Mouse (Mus musculus): ENCODE measurements around the gene Dbndd2. TPM values are rescaled to one million over a fixed set of nuclear protein-coding genes. Genes with fewer than 3 reads are reported as not detected.

Dbndd2 gene
- polyA plus RNA-seq, 1 experiment from 2014 or later, result 12.0 TPM

DNA sequence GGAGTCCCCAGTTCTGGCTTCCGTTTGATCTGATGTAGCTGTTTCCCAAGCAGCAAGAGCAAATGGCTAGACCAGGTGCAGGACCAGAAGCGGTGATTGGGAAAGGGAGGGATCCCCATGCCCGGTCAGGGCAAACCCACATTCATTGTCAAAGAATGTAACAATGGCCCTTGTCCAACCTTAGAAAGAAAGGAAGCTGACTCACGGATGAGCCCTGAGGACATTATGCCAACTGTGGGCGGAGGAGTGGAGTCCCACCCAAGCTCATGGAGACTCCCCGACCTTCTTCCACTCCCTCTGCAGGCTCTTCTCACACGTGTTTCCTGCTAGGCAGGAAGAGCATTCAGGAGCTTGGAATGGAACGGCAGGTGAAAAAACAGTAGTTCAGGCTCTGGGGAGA is 27.5 kb downstream of the Dbndd2 start:
- Histone ChIP-seq H3K4me3 (no peak overlapping the region), H3K4me2 (no peak overlapping the region), H3K27ac (no peak overlapping the region), H3K27me3 (no peaks in the 10 kb centered on the region), H3K4me1 (replicated peaks) (no peaks in the 10 kb centered on the region), H3K9me3 (no peaks in the 10 kb centered on the region), H3K9ac (no peak overlapping the region), H3K36me3 (peaks cover 6% of the 10 kb centered on the region)
- no peak for ATAC-seq (ENCODE audit: low FRiP score)
- 78% methylated on average over 8 of the region's 8 CpGs for WGBS

DNA sequence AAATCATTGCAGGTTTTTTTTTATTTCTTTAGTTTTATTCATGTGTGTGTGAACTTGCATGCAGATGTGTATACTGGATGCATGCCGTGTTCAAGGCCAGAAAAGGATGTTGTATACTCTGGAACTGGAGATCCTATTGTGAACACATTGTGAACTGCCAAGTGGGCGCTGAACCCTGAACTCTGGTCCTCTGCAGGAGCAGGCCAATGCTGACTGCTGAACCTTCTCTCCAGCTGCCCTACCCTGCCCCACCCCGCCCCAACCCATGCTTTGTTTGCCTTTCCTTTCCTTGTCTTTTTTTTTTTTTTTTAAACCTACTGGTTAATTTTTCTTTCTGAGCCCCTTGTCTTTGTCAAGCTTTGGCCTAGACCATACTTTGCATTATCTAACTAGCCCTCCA is 29.0 kb downstream of the Dbndd2 start:
- H3K9me3 ChIP-seq, result no peaks in the 10 kb centered on the region
- no peak overlapping the region for H3K27ac ChIP-seq
- H3K27me3 ChIP-seq, result no peaks in the 10 kb centered on the region
- H3K4me1 ChIP-seq (replicated peaks), result no peaks in the 10 kb centered on the region
- no peak overlapping the region for H3K9ac ChIP-seq
- 83% methylated on average over 3 of the region's 3 CpGs for WGBS
- no peaks in the 10 kb centered on the region for H3K36me3 ChIP-seq
- H3K4me2 ChIP-seq, result no peak overlapping the region
- no peak overlapping the region for H3K4me3 ChIP-seq
- ATAC-seq (ENCODE audit: low FRiP score), result no peak

DNA sequence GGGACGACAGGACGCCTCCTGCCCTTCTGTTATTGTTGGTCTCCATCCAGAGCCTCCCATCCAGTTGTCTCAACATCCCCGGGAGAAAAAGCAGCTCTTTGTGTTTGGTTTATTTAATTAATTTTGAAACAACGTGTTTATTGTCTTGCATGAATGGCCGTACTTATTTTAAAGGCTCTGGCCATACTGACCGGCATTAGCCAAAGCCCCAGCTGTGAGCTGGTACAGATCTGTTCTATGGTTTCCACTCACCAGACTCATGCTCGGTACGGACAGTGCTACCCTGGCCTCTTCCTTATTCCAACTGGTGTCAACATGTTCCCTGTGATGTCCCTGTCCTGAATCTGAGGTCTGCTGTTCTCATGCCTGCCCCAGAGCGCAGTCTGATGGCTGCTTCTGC is 30.0 kb downstream of the Dbndd2 start:
- Histone ChIP-seq H3K27ac (no peak overlapping the region), H3K27me3 (no peaks in the 10 kb centered on the region; the same call in 1 of the 2 replicates), H3K4me2 (no peak overlapping the region), H3K4me1 (replicated peaks) (no peaks in the 10 kb centered on the region), H3K36me3 (no peaks in the 10 kb centered on the region), H3K9ac (no peak overlapping the region), H3K9me3 (no peaks in the 10 kb centered on the region), H3K4me3 (no peak overlapping the region)
- no peak for ATAC-seq (ENCODE audit: low FRiP score)
- WGBS, result 79% methylated on average over 9 of the region's 9 CpGs

GRCm38 (mm10) chr2:164516592-164516991 is 30.7 kb downstream of the Dbndd2 start:
- WGBS, result 90% methylated on average over 11 of the region's 11 CpGs
- Histone ChIP-seq H3K4me3 (no peak overlapping the region), H3K9me3 (no peaks in the 10 kb centered on the region), H3K4me2 (no peak overlapping the region), H3K4me1 (replicated peaks) (0 out of 2 replicates have a peak, but pooled peaks cover 1% of the 10 kb centered on the region), H3K9ac (no peak overlapping the region), H3K27ac (no peak overlapping the region), H3K27me3 (no peaks in the 10 kb centered on the region; the same call in 1 of the 2 replicates), H3K36me3 (no peaks in the 10 kb centered on the region)
- ATAC-seq (ENCODE audit: low FRiP score), result no peak

DNA sequence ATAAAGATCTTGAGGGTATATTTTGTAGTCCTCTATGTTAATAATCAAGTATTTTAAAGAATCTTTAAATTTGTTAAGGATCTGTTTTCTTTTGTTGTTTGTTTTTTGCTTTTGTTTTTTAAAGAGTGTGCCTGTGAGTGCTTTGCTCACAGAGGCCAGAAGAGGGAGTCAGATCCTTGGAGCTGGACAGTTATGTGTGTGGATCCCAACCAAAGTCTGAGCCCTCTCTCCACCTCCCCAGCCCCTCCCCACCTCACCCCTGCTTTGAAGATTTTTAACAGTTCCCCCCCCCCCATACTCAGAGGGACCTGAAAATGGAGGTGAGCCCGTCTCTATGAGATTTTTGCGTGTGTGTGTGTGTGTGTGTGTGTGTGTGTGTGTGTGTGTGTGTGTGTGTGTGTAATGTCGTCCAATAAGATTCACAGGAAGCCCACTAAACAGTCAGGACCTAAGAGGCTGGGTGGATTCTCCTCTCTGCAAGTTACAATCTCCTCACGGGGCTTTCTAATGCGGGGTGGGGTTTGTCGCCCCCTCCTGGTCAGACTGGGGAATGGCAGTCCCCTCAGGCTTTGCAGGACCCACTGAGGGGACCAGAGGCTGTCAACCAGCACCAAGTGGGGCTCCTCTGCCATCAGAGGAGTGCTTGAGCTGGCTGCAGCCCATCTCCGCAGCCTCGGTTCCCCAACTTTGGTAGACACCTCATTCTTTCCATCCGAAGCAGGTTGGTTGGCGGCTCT is 31.7 kb downstream of the Dbndd2 start:
- 33% methylated on average over 10 of the region's 10 CpGs for WGBS

GRCm38 (mm10) chr2:164518266-164519170 is 32.6 kb downstream of the Dbndd2 start:
- no peak overlapping the region for H3K4me3 ChIP-seq
- ATAC-seq (ENCODE audit: low FRiP score), result no peak
- H3K27ac ChIP-seq, result no peak overlapping the region
- no peak overlapping the region for H3K4me2 ChIP-seq
- H3K27me3 ChIP-seq, result peaks cover 4% of the 10 kb centered on the region
- H3K9ac ChIP-seq, result no peak overlapping the region
- H3K4me1 ChIP-seq (replicated peaks), result peaks cover 9% of the 10 kb centered on the region; the same call in 1 of the 2 replicates
- H3K36me3 ChIP-seq, result no peaks in the 10 kb centered on the region
- WGBS, result 60% methylated on average over 11 of the region's 11 CpGs
- no peaks in the 10 kb centered on the region for H3K9me3 ChIP-seq

More for the DNA sequence above, 31.7 kb downstream of the Dbndd2 start:
- no peak overlapping the region for H3K9ac ChIP-seq
- H3K27ac ChIP-seq, result no peak overlapping the region
- H3K36me3 ChIP-seq, result no peaks in the 10 kb centered on the region
- peaks cover 4% of the 10 kb centered on the region for H3K27me3 ChIP-seq
- H3K9me3 ChIP-seq, result no peaks in the 10 kb centered on the region
- no peak for ATAC-seq (ENCODE audit: low FRiP score)
- H3K4me3 ChIP-seq, result no peak overlapping the region
- H3K4me1 ChIP-seq (replicated peaks), result peaks cover 9% of the 10 kb centered on the region; the same call in 1 of the 2 replicates
- no peak overlapping the region for H3K4me2 ChIP-seq

DNA sequence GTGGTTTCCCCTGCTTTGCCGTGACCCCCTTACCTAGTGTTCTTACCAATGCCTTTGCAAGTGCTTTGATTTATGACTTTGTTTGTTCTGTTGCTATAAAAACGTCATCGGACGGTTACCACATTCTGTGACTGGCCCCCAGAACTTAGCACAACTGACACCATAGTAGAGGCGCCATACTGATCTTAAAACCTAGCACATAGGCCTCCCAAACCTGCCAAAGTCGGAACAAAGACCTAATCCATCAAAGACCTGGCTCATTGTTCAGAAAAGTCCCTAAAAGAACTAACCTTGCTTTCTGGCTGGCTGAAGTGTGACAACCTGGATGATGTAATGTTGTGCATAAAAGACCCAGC is 33.2 kb downstream of the Dbndd2 start:
- Histone ChIP-seq H3K9ac (no peak overlapping the region), H3K4me1 (replicated peaks) (peaks cover 9% of the 10 kb centered on the region; the same call in 1 of the 2 replicates), H3K27me3 (peaks cover 4% of the 10 kb centered on the region), H3K4me2 (no peak overlapping the region), H3K9me3 (no peaks in the 10 kb centered on the region), H3K36me3 (no peaks in the 10 kb centered on the region), H3K4me3 (no peak overlapping the region), H3K27ac (no peak overlapping the region)
- WGBS, result 73% methylated on average over 6 of the region's 6 CpGs
- ATAC-seq (ENCODE audit: low FRiP score), result no peak

DNA sequence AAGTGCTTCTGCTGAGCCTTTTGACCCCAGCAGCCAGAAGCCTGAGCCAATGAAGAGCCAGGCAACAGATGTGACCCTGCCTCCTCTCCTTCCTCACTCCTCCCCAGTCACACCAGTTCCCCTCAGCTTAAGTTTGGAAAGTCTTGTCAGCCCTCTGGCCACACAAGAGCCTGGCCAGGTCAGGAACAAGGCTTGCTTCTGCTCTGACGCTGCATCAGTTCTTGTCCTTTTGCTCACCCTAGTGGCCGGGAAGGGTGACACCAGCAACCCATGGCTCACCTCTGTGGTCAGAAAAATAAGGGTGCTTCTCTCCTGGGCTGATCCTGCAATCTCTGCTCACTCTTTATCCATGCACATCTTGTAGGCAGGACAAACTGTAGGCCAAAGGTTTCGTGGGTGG is 34.9 kb downstream of the Dbndd2 start:
- H3K27ac ChIP-seq, result no peak overlapping the region
- no peak overlapping the region for H3K4me3 ChIP-seq
- no peak for ATAC-seq (ENCODE audit: low FRiP score)
- no peaks in the 10 kb centered on the region for H3K36me3 ChIP-seq
- no peak overlapping the region for H3K4me2 ChIP-seq
- H3K4me1 ChIP-seq (replicated peaks), result peaks cover 9% of the 10 kb centered on the region; the same call in 1 of the 2 replicates
- H3K9me3 ChIP-seq, result no peaks in the 10 kb centered on the region
- no peak overlapping the region for H3K9ac ChIP-seq
- 15% methylated on average over 3 of the region's 3 CpGs for WGBS
- peaks cover 4% of the 10 kb centered on the region for H3K27me3 ChIP-seq

GRCm38 (mm10) chr2:164521841-164522240 is 35.9 kb downstream of the Dbndd2 start:
- no peak overlapping the region for H3K9ac ChIP-seq
- no peak for ATAC-seq (ENCODE audit: low FRiP score)
- H3K4me1 ChIP-seq (replicated peaks), result peaks cover 9% of the 10 kb centered on the region; the same call in 1 of the 2 replicates
- H3K27me3 ChIP-seq, result peaks cover 4% of the 10 kb centered on the region
- no peak overlapping the region for H3K4me3 ChIP-seq
- no peak overlapping the region for H3K27ac ChIP-seq
- no peaks in the 10 kb centered on the region for H3K36me3 ChIP-seq
- WGBS, result 11% methylated on average over 11 of the region's 11 CpGs
- H3K4me2 ChIP-seq, result no peak overlapping the region
- H3K9me3 ChIP-seq, result 0 out of 2 replicates have a peak, but pooled peaks cover 6% of the 10 kb centered on the region

GRCm38 (mm10) chr2:164522280-164522679 is 36.4 kb downstream of the Dbndd2 start:
- Histone ChIP-seq H3K9ac (no peak overlapping the region), H3K36me3 (no peaks in the 10 kb centered on the region), H3K4me1 (replicated peaks) (peaks cover 9% of the 10 kb centered on the region; the same call in 1 of the 2 replicates), H3K4me2 (no peak overlapping the region), H3K27ac (no peak overlapping the region), H3K4me3 (no peak overlapping the region), H3K9me3 (0 out of 2 replicates have a peak, but pooled peaks cover 8% of the 10 kb centered on the region), H3K27me3 (peaks cover 4% of the 10 kb centered on the region)
- 38% methylated on average over 8 of the region's 8 CpGs for WGBS
- ATAC-seq (ENCODE audit: low FRiP score), result no peak

GRCm38 (mm10) chr2:164523301-164523773 is 37.4 kb downstream of the Dbndd2 start:
- peaks cover 4% of the 10 kb centered on the region for H3K27me3 ChIP-seq
- no peak for ATAC-seq (ENCODE audit: low FRiP score)
- no peak overlapping the region for H3K4me2 ChIP-seq
- H3K27ac ChIP-seq, result no peak overlapping the region
- H3K36me3 ChIP-seq, result no peaks in the 10 kb centered on the region
- no peak overlapping the region for H3K4me3 ChIP-seq
- H3K4me1 ChIP-seq (replicated peaks), result peaks cover 9% of the 10 kb centered on the region; the same call in 1 of the 2 replicates
- H3K9ac ChIP-seq, result no peak overlapping the region
- H3K9me3 ChIP-seq, result 0 out of 2 replicates have a peak, but pooled peaks cover 8% of the 10 kb centered on the region
- 84% methylated on average over 10 of the region's 10 CpGs for WGBS

GRCm38 (mm10) chr2:164528557-164528956 is 42.7 kb downstream of the Dbndd2 start:
- ATAC-seq (ENCODE audit: low FRiP score), result no peak
- Histone ChIP-seq H3K27ac (no peak overlapping the region), H3K4me2 (no peak overlapping the region), H3K9me3 (0 out of 2 replicates have a peak, but pooled peaks cover 8% of the 10 kb centered on the region), H3K36me3 (no peaks in the 10 kb centered on the region), H3K4me1 (replicated peaks) (no peaks in the 10 kb centered on the region), H3K4me3 (no peak overlapping the region), H3K9ac (no peak overlapping the region), H3K27me3 (no peaks in the 10 kb centered on the region)
- 80% methylated on average over 5 of the region's 5 CpGs for WGBS

Data from hindbrain, embryonic 13.5 days (tissue).